Mouse (Mus musculus) liver, adult (tissue): ENCODE data around the gene Slc41a2.

Source experiments
- GATA4 ChIP-seq: IDR thresholded peaks from 2 replicates; pipeline ENCODE4 v1.6.1; 2014; ENCODE audit warnings: mild to moderate bottlenecking, low read length; ENCODE audit not compliant: insufficient replicate concordance

The Slc41a2 gene

DNA sequence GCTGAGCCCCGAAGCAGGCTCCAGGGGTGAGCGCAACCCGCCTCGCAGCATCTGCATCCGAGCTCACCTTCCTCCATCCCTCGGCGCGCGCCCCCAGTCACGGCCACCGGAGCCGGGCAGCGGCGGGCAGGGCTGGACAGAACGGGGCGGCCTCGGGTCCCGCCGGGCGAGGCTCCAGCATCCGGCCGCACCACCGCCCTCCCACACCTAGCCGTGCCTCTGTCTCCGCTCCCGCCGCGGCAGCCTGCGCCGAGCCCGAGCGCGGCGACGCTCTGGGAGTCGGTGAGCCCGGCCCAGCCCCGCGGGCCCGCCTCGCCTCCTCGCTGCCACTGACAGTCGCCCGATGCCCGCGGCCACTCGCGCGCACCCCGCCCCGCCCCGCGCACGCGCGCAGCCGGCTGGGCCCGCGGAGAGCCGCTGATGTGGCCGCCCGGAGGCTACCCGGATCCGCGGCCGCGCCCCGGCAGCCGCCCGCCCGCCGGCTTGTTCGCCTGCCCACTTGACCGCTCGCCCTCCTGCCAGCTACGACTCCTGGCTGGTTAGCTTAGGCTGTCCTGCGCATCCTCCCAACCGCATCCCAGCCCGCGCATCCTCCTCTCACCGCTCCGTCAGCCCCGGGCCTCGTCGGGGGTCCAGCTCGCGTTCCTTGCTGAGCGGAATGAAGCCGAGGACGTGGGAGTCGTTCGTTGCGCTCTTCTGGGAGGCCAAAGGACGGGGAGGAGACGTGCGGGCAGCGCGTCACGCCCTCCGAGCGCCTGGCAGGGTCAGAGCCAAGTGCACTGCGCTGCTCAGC lies at the start of gene Slc41a2:
TSS of gene Slc41a2 (minus strand) at position 724 of the 793 bp plus-strand sequence.
- TF ChIP-seq GATA4: no peak

DNA sequence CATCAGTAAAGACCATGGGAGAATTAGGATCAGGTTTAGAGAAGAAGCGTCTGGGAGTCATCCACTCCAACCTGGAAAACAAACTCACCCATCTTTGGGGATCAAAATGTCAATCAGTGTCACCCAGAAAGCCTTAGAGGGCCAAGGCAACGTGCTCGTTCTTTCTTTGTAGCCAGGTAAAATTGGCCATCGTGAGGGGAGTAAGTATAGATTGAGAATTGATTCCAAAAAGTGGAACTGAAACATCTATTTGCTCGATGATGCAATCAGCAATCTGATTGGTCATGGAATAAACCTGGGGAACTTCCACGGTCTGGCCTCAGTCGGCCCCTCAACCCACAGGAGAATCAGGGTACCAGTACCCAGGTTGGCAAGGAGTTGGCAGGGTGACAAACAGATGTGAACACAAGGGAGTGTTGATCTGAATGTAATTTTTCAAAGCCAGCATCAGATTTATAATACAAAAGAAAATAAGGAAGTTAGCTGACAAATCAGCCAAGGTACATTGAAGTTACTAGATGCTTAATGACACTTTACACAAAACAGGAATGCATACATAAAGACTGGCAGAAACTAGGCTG lies 47.7 kb upstream of the Slc41a2 start:
- no peak for TF ChIP-seq GATA4

DNA sequence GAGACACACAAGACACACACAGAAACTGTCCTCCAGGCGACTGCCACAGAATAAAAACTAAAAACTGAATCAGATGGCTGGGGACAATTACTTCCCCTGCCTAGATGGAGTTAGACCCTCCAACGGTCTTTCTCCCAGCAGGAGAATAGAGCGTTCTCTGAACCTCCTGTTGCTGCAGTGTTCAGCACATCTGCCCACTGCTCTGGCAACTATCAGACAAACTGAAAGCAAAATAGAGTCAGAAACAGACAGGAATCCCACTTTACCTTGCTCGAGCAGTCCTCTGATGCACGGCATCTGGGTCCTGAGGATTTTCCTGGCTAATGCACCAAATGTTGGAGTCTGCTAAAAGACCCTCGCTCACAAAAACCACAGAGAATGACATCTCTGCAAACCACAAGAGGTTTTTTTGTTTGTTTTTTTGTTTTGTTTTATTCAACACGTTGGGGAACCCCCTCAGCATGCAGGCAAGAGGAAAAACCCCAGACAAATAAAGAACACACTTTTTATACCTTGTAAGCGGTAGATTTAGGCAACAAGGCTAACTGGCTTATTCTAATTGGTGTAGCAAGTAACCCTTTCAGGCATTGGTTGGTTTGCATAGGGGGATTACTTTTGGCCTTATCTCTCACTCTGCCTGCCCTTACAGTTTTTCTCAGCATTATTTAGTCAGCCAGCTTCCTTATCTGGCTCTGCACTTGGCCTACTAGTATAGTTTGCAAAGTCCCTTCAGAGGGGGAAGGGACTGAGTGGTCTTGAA lies 47.0 kb upstream of the Slc41a2 start:
- no peak for TF ChIP-seq GATA4

DNA sequence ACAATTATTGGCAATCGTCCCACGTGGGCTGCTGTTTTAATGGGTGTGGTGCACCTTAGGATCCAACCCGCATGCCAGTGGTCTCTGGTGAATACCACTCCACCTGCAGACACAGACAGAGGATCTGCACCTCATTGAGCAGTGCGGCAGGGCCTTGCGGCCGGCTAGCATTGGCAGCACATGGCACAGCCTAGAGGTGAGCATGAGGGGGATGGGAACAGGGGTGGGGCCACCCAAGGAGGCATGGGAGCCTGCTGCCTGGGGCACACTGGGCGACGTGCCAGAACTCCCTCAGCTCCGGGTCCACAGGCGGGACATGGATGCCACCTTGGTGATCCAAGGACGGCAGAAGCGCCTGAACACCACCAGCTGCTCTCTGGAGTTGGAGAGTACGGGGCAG lies 46.2 kb upstream of the Slc41a2 start:
- TF ChIP-seq GATA4: no peak

DNA sequence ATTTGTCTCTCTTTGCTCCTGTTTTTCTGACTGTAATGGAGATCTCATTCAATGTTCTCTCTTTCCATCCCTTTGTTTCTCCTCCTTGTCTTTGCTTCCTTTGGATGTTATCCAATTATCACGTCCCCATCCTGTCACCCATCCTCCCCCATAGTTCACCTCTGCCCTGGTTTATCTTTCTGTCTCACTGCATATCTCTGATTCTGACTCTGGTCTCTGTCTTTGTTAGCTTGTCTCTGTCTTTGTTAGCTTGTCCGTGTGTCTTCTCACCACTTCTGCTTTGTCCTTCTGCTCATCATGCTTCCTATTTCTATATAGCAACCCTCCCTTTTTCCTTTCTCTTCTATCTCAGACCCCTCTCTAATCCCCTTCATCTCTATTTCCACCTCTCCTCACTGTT lies 45.3 kb upstream of the Slc41a2 start:
- TF ChIP-seq GATA4: no peak

DNA sequence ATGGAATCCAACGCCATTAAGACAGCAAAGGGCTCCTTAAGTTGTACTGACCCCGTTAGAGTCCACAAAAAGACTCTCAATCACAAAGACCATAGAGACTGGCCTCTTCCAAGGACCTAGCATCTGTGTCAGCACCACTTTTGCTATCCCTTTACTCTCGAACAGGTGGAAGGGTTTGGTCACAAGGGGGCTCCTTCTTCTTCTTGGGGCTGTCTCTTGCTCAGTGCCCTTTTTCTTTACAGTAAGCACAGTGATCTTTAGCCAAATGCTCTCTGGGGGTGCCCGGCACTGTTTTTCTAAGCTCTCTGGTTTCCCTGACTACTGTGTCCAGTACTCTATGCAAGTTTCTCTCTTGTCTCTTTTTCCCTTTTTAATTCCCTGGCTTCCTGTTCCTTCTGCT lies 44.8 kb upstream of the Slc41a2 start:
- no peak for TF ChIP-seq GATA4

DNA sequence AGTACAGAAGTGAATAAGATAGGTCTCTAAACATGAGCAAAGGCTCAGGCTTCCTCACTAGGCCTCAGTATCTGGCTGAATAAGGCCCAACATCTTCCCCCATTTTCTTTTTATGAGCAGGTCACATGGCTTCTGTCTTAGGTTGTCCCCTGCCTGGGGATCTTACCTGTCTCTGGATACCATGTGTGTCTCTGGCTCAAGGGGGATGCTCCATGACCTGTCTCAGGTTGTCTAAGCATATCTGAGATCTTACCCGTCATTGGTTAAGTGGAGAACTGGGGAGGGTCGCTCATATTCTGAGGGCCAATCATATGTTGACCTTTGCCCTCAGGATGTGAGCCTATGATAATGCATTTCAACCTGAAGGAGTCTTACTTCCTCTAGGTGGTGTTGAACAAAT lies 42.8 kb upstream of the Slc41a2 start:
- TF ChIP-seq GATA4: no peak

DNA sequence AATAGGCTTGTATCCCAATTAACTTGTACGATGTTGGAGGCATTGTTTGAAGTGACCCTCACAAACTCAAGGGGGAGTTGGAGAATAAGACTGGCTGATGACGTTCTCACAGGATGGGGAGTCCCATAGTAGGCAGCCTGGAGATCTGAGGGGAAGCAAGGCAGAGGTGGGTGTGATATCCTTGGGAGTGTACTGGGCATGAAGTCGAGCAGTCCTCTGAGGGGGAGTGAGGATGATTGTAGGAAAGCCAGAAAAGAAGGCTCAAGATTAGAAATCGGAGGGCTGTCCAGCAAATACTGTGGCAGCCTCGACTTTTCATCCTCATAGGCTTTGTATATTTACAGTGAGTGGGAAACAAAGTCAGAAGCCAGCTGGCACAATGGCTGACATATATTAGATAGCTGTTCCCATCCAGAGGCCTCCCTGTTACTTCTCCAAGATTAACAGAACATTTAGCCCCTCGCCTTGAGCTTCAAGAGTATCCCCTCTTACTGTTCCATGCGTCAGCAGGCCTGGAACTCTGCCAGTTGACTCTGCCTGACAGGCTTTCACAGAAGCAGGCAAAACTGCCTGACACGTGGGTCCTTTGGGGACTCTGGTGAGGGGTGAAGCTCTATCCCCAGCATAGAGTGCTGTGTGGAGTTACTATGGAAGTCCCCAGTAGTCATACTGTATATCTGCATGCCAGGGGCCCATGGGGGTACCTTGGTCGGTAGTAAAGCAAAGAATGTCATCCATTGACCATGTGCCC lies 40.6 kb upstream of the Slc41a2 start:
- TF ChIP-seq GATA4: no peak

DNA sequence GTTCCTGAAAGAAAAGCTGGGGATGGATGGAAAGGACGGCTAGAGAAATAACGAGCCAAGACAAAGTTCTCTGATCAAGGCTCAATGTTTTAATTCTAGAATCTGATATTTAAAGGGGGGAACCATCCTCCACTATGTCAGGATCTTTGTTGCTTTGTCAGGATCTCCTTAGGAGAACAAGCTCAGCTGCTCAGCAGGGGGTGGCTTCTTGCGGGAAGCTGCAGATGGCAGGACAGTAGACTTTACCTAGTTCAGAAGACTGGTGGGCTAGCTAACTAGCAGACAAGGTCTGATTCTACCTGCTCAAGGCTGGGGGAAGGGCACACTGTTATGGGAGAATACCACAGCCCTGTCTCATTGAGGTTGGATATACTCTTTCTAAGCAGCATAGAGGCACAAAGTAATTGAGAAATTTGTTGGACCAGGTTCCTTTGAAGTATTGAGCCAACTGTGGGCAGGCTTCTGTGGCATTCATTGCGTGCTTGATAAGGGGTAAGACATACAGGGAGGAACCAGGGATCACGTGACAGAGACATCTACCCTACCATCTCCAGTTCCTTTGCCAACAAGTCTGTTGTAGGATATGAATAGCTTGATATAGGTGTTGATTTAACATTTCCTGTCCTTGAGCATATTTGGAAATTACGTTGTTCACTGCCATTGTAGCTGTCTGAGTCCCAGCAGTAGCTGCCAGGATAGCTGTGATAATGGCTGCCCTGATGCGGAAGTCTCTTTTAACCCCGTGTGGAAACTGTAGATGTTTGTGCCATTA lies 39.4 kb upstream of the Slc41a2 start:
- TF ChIP-seq GATA4: no peak

DNA sequence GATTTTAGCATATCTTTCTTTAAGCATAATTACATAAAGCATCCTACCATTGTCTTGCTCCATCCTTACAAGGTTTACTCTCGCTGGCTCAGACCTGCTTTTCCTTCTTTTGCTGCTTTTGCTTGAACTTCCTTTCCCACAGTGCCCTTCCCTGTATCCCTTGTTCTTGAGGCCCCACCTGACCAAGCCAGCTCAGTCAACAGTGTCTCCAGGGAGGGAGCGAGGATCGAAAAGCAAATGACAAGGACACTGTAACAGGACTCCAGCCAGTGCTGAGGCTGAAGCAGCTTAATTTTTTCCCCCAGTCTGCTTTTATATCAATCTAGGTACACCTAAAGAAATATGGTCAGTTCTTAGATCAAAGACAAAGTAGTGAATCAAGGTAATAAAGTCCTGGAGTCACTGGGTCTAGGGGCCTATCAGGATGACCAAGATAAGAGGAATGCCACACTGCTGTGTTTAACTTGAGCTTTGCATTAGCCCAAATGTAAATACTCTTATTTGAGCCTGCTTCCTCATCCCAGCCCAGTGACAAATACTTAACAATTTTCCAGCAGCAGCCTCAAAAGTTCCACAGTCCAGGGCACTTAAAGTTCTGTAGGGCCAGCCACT lies 36.5 kb upstream of the Slc41a2 start:
- no peak for TF ChIP-seq GATA4

DNA sequence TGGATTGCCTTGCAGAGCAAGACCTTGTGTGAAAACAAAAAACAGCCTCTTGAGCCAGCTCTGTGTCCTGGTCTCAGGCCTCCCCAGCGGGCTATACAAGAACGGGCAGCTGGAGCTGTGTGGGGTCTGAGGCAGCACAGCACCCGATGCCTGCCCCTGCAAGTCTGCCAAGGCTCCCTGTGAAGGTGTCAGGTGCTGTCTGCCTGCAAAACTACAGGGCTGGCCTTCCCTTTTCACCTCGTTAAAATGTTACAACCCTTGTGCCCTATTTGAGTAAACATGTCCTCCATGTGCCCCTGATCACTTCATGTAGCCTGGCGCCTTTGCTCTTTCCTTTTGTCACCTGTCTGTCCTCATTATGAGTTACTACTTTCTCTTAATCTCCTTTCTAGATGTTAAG lies 31.2 kb upstream of the Slc41a2 start:
- no peak for TF ChIP-seq GATA4

DNA sequence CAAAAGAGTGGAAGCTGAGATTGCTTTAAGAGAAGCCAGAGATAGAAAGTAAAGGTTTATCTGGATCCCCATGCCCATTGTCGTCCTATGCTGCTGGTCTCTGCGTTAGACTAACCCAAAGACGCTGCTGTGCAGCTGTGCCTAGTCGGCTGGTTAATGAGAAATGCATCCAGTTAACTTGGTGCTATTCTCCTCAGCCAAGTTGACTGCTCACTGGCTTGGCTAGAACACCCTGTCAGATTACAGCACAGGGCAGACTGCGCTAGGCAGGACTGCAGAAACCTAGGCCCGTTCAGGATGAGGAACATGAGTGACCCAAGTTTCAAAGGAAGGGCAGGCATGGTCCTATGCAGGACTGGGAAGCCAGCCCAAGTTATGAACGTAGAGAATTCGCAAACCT lies 25.8 kb upstream of the Slc41a2 start:
- no peak for TF ChIP-seq GATA4

DNA sequence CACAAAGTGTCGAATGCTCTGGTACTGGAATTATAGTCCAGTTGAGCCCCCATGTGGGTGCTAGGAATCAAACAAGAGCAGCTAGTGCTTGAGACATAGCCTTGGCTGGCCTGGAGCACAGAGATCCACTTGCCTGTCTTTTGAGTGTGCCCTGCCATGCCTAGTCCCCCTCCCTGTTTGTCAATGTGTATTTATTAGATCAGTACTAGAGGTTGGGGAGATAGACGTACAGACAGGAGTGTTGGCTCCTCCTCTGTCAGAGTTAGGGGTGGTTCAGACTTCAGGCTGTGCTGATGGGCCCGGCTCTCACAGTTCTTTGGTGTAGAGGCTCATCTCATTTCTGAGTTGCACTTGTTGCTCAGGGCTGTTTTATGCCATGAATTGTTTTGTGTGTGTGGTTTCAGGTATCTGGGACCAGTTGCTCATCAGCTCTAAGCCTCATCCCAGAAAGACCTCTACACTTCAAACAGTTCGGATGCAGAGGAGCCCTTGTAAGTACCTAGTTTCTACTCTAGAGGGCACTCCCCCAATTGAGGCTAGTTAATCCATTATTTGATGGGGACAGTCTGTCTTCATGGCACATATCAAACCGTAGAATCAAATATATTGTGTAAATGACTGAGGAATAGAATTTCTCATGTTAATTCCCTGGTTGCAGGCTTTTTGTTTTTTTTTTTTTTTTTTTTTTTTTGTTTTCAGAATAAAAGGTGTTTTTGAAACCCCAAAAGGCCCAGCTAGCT lies 24.1 kb upstream of the Slc41a2 start:
- no peak for TF ChIP-seq GATA4

DNA sequence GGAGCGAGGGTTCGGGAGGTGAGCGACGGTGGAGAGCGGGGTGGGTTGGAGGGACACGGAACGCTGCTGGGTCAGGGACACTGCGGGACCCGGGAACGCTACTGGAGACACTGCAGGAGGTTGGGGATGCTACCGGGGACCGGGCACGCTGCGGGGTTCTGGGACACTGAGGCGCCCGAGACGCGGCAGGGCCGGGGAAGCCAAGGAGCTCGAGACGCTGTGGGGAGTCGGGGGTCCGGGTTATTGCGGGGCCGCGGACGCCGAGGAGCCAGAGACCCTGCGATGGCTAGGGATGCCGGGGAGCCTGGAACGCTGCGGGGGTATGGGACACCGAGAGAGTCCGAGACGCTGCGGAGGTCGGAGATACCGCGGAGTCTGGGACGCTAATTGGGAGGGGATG lies 22.7 kb upstream of the Slc41a2 start:
- no peak for TF ChIP-seq GATA4
